Mouse (Mus musculus): ENCODE measurements around the gene Tmprss6. TPM values are rescaled to one million over a fixed set of nuclear protein-coding genes. Genes with fewer than 3 reads are reported as not detected.

The Tmprss6 gene
- polyA plus RNA-seq, 1 experiment from 2014 or later, result 0.43 TPM

GRCm38 (mm10) chr15:78456051-78456450 lies 12.4 kb downstream of the Tmprss6 start:
- WGBS, result 52% methylated on average over 7 of the region's 7 CpGs
- Histone ChIP-seq H3K4me3 (replicated peaks) (no peak overlapping the region), H3K9ac (no peak overlapping the region)

GRCm38 (mm10) chr15:78455168-78455567 lies 13.3 kb downstream of the Tmprss6 start:
- no peak overlapping the region for H3K27ac ChIP-seq
- H3K9me3 ChIP-seq, result no peaks in the 10 kb centered on the region
- no peak overlapping the region for H3K9ac ChIP-seq
- no peak overlapping the region for H3K4me3 ChIP-seq (replicated peaks)
- no peak for ATAC-seq (ENCODE audit: low FRiP score)
- no peaks in the 10 kb centered on the region for H3K4me1 ChIP-seq
- no peaks in the 10 kb centered on the region for H3K36me3 ChIP-seq (replicated peaks)
- 85% methylated on average over 4 of the region's 4 CpGs for WGBS
- H3K4me2 ChIP-seq, result no peak overlapping the region
- no peaks in the 10 kb centered on the region for H3K27me3 ChIP-seq

More at GRCm38 (mm10) chr15:78456051-78456450, 12.4 kb downstream of the Tmprss6 start:
- no peaks in the 10 kb centered on the region for H3K4me1 ChIP-seq
- no peak overlapping the region for H3K4me2 ChIP-seq
- no peaks in the 10 kb centered on the region for H3K9me3 ChIP-seq
- no peaks in the 10 kb centered on the region for H3K27me3 ChIP-seq
- no peak for ATAC-seq (ENCODE audit: low FRiP score)
- H3K27ac ChIP-seq, result no peak overlapping the region
- no peaks in the 10 kb centered on the region for H3K36me3 ChIP-seq (replicated peaks)

- no peaks in the 10 kb centered on the region for H3K9me3 ChIP-seq
- no peak overlapping the region for H3K4me3 ChIP-seq (replicated peaks)
- no peak for ATAC-seq (ENCODE audit: low FRiP score)
- H3K4me2 ChIP-seq, result no peak overlapping the region
- H3K9ac ChIP-seq, result no peak overlapping the region
- H3K36me3 ChIP-seq (replicated peaks), result no peaks in the 10 kb centered on the region
- H3K27ac ChIP-seq, result no peak overlapping the region
- 90% methylated on average over 3 of the region's 3 CpGs for WGBS
- peaks cover 10% of the 10 kb centered on the region; the same call in 1 of the 2 replicates for H3K4me1 ChIP-seq
- no peaks in the 10 kb centered on the region for H3K27me3 ChIP-seq
These were observed 15.5 kb downstream of the Tmprss6 start for GRCm38 (mm10) chr15:78452929-78453328.

- Histone ChIP-seq H3K9me3 (no peaks in the 10 kb centered on the region), H3K27me3 (peaks cover 3% of the 10 kb centered on the region; the same call in 1 of the 2 replicates), H3K4me1 (peaks cover 15% of the 10 kb centered on the region; the same call in 1 of the 2 replicates), H3K4me2 (no peak overlapping the region), H3K9ac (no peak overlapping the region), H3K36me3 (replicated peaks) (no peaks in the 10 kb centered on the region), H3K4me3 (replicated peaks) (no peak overlapping the region), H3K27ac (no peak overlapping the region)
- WGBS, result 84% methylated on average over 2 of the region's 2 CpGs
- ATAC-seq (ENCODE audit: low FRiP score), result no peak
These were observed 17.2 kb downstream of the Tmprss6 start for GRCm38 (mm10) chr15:78451201-78451600.

GRCm38 (mm10) chr15:78450419-78450768 lies 18.0 kb downstream of the Tmprss6 start:
- Histone ChIP-seq H3K9ac (no peak overlapping the region), H3K4me3 (replicated peaks) (no peak overlapping the region), H3K27ac (no peak overlapping the region), H3K4me1 (peaks cover 15% of the 10 kb centered on the region; the same call in 1 of the 2 replicates), H3K9me3 (no peaks in the 10 kb centered on the region), H3K27me3 (peaks cover 3% of the 10 kb centered on the region; the same call in 1 of the 2 replicates), H3K4me2 (no peak overlapping the region), H3K36me3 (replicated peaks) (no peaks in the 10 kb centered on the region)
- 90% methylated on average over 6 of the region's 6 CpGs for WGBS
- ATAC-seq (ENCODE audit: low FRiP score), result no peak

GRCm38 (mm10) chr15:78449694-78450418 lies 18.6 kb downstream of the Tmprss6 start:
- no peak for ATAC-seq (ENCODE audit: low FRiP score)
- Histone ChIP-seq H3K36me3 (replicated peaks) (no peaks in the 10 kb centered on the region), H3K27me3 (peaks cover 3% of the 10 kb centered on the region; the same call in 1 of the 2 replicates), H3K27ac (no peak overlapping the region), H3K4me3 (replicated peaks) (no peak overlapping the region), H3K4me1 (peaks cover 15% of the 10 kb centered on the region; the same call in 1 of the 2 replicates), H3K9ac (no peak overlapping the region), H3K9me3 (no peaks in the 10 kb centered on the region), H3K4me2 (no peak overlapping the region)
- 38% methylated on average over 7 of the region's 7 CpGs for WGBS

GRCm38 (mm10) chr15:78449131-78449530 lies 19.3 kb downstream of the Tmprss6 start:
- ATAC-seq (ENCODE audit: low FRiP score), result no peak
- Histone ChIP-seq H3K4me1 (peaks cover 15% of the 10 kb centered on the region; the same call in 1 of the 2 replicates), H3K36me3 (replicated peaks) (no peaks in the 10 kb centered on the region), H3K9ac (no peak overlapping the region), H3K9me3 (no peaks in the 10 kb centered on the region), H3K4me2 (no peak overlapping the region), H3K27ac (no peak overlapping the region), H3K27me3 (peaks cover 3% of the 10 kb centered on the region; the same call in 1 of the 2 replicates), H3K4me3 (replicated peaks) (no peak overlapping the region)
- WGBS, result 80% methylated on average over 6 of the region's 6 CpGs

GRCm38 (mm10) chr15:78447746-78448535 lies 20.5 kb downstream of the Tmprss6 start:
- 1% methylated on average over 22 of the region's 22 CpGs for WGBS
- peak; percentile 61 for ATAC-seq (ENCODE audit: low FRiP score)
- H3K27ac ChIP-seq, result peak overlapping the region; percentile 77
- peak overlapping the region; percentile 58 for H3K4me2 ChIP-seq
- peak overlapping the region; percentile 24 for H3K4me3 ChIP-seq (replicated peaks)
- no peaks in the 10 kb centered on the region for H3K9me3 ChIP-seq
- peaks cover 3% of the 10 kb centered on the region; the same call in 1 of the 2 replicates for H3K27me3 ChIP-seq
- peaks cover 15% of the 10 kb centered on the region; the same call in 1 of the 2 replicates for H3K4me1 ChIP-seq
- peak overlapping the region; percentile 50; the same call in 1 of the 2 replicates for H3K9ac ChIP-seq
- no peaks in the 10 kb centered on the region for H3K36me3 ChIP-seq (replicated peaks)

GRCm38 (mm10) chr15:78447121-78447520 lies 21.3 kb downstream of the Tmprss6 start:
- no peaks in the 10 kb centered on the region for H3K9me3 ChIP-seq
- peaks cover 15% of the 10 kb centered on the region; the same call in 1 of the 2 replicates for H3K4me1 ChIP-seq
- peaks cover 3% of the 10 kb centered on the region; the same call in 1 of the 2 replicates for H3K27me3 ChIP-seq
- H3K36me3 ChIP-seq (replicated peaks), result no peaks in the 10 kb centered on the region
- ATAC-seq (ENCODE audit: low FRiP score), result no peak
- no peak overlapping the region for H3K9ac ChIP-seq
- H3K4me2 ChIP-seq, result no peak overlapping the region
- WGBS, result 42% methylated on average over 7 of the region's 7 CpGs
- no peak overlapping the region for H3K4me3 ChIP-seq (replicated peaks)
- H3K27ac ChIP-seq, result no peak overlapping the region

- H3K4me2 ChIP-seq, result no peak overlapping the region
- H3K36me3 ChIP-seq (replicated peaks), result no peaks in the 10 kb centered on the region
- 61% methylated on average over 6 of the region's 6 CpGs for WGBS
- H3K9me3 ChIP-seq, result no peaks in the 10 kb centered on the region
- H3K9ac ChIP-seq, result no peak overlapping the region
- H3K4me1 ChIP-seq, result peaks cover 20% of the 10 kb centered on the region; the same call in 1 of the 2 replicates
- no peak overlapping the region for H3K27ac ChIP-seq
- no peak for ATAC-seq (ENCODE audit: low FRiP score)
- no peak overlapping the region for H3K4me3 ChIP-seq (replicated peaks)
- H3K27me3 ChIP-seq, result peaks cover 3% of the 10 kb centered on the region; the same call in 1 of the 2 replicates
These were observed 24.6 kb downstream of the Tmprss6 start for GRCm38 (mm10) chr15:78443857-78444256.

- Histone ChIP-seq H3K4me2 (no peak overlapping the region), H3K36me3 (replicated peaks) (no peaks in the 10 kb centered on the region), H3K9ac (no peak overlapping the region), H3K27me3 (peaks cover 6% of the 10 kb centered on the region), H3K4me1 (peaks cover 24% of the 10 kb centered on the region), H3K9me3 (no peaks in the 10 kb centered on the region), H3K4me3 (replicated peaks) (no peak overlapping the region), H3K27ac (no peak overlapping the region)
- 92% methylated on average over 19 of the region's 19 CpGs for WGBS
- no peak for ATAC-seq (ENCODE audit: low FRiP score)
These were observed 26.2 kb downstream of the Tmprss6 start for GRCm38 (mm10) chr15:78442231-78442630.

- ATAC-seq (ENCODE audit: low FRiP score), result no peak
- Histone ChIP-seq H3K4me2 (no peak overlapping the region), H3K9ac (no peak overlapping the region), H3K4me3 (replicated peaks) (no peak overlapping the region), H3K9me3 (no peaks in the 10 kb centered on the region), H3K4me1 (peaks cover 53% of the 10 kb centered on the region), H3K36me3 (replicated peaks) (peaks cover 17% of the 10 kb centered on the region), H3K27me3 (peaks cover 15% of the 10 kb centered on the region), H3K27ac (no peak overlapping the region)
- 60% methylated on average over 9 of the region's 9 CpGs for WGBS
These were observed 29.5 kb downstream of the Tmprss6 start for GRCm38 (mm10) chr15:78438973-78439372.

Measured in forebrain, embryonic 12.5 days (tissue).